18 mouse cellular contexts compared by ENCODE assay signal in genomic region chr7:87983494-87983893, GRCm38 (mm10).
"Had no signal": no experiment of that assay in that cellular context is flagged by ENCODE, and none has a peak within 500 bp of the region (broad histone marks: within the 10 kb centered on the region; RNA-seq: fewer than 3 reads in every experiment).

No protein-coding gene starts in this region.

- H3K4me2 ChIP-seq: limb, embryonic 12.5 days; limb, embryonic 15.5 days; liver, embryonic 11.5 days; midbrain, embryonic 12.5 days; neural tube, embryonic 13.5 days had no signal

- H3K27me3 ChIP-seq: limb, embryonic 12.5 days; limb, embryonic 15.5 days; midbrain, embryonic 12.5 days; neural tube, embryonic 13.5 days had no signal

- H3K4me3 ChIP-seq: limb, embryonic 12.5 days; limb, embryonic 15.5 days; midbrain, embryonic 12.5 days; myocyte; neural tube, embryonic 13.5 days had no signal

- DNase-seq: kidney, adult 18-20 months; kidney, adult 9 months; kidney, postnatal 14 days; kidney, postnatal 4 days; left cerebral cortex, postnatal 4 days; liver, postnatal 0 days; lung, postnatal 14 days; lung, postnatal 4 days; retina, postnatal 1 day; thymus, adult 18-20 months; thymus, postnatal 36 days had no signal

- H3K27ac ChIP-seq: limb, embryonic 12.5 days; limb, embryonic 15.5 days; liver, embryonic 14.5 days; midbrain, embryonic 12.5 days; neural tube, embryonic 13.5 days had no signal

- H3K4me1 ChIP-seq: limb, embryonic 12.5 days; limb, embryonic 15.5 days; midbrain, embryonic 12.5 days; neural tube, embryonic 13.5 days had no signal

- ATAC-seq: liver, postnatal 0 days had no signal

- H3K9me3 ChIP-seq: limb, embryonic 12.5 days; limb, embryonic 15.5 days; midbrain, embryonic 12.5 days; neural tube, embryonic 13.5 days had no signal

- H3K36me3 ChIP-seq: limb, embryonic 12.5 days; limb, embryonic 15.5 days; midbrain, embryonic 12.5 days; neural tube, embryonic 13.5 days had no signal

- H3K9ac ChIP-seq: limb, embryonic 12.5 days; limb, embryonic 15.5 days; liver, embryonic 14.5 days; liver, postnatal 0 days; midbrain, embryonic 12.5 days; neural tube, embryonic 13.5 days had no signal
